Mouse (Mus musculus): Measurements from ENCODE around the gene Cdcp2. TPM values are rescaled to one million over a fixed set of nuclear protein-coding genes. Genes with fewer than 3 reads are reported as not detected.
"Not testable (repeated sequence)": the region's sequence is repeated elsewhere in the genome, so short reads cannot be mapped to it uniquely, and the experiment has no call there.

Gene Cdcp2
- total RNA-seq, 2 experiments from 2014 or later = not detected

DNA sequence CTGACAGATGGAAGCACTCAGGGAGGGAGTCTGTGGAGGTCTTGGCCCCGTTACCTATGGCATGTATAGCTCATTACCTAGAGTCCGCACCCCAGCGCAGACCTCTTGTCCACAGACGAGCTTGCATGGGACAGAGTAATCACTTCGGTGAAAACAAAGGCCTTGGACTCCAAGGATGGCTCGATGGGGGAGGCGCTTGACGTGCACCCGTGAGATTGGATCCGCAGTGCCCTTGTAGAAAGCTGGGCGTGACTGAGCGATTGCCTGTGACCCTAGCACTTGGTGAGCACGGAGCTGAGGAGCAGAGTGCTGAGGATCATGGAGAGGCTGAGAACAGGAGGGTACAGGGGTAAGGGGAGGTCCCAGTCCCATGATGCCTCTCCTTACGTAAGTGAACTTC lies 5.0 kb upstream of the Cdcp2 start:
- DNase-seq (ENCODE audit: low spot score in 2 of 2) = no peak

GRCm38 (mm10) chr4:107094484-107095187 lies 2.1 kb upstream of the Cdcp2 start:
- DNase-seq (ENCODE audit: low spot score in 2 of 2) = no peak

- DNase-seq (ENCODE audit: low spot score in 2 of 2) = no peak
Observed at GRCm38 (mm10) chr4:107096043-107096442, 648 bp upstream of the Cdcp2 start.

DNA sequence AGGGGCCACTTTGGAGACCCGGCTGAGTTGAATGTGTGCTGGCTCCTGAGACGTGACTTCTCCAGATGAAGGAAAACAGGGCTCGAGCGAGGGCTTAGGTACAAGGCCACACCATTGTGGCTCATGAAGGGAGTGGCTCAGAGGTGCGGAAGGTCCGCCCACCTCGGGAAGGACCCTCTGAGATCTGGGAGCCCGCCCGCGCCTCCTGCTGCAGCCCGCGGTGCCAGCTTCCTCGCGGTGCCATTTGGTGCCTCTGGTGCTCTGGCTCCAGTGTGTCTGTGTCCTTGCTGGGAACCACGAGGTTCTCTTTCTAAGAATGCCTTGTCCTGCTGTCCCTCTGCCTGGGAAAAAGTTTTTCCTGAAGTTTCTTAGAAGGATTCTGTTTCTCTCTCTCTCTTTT lies 1.2 kb downstream of the Cdcp2 start:
- DNase-seq (ENCODE audit: low spot score in 2 of 2) = no peak

GRCm38 (mm10) chr4:107098375-107098774 lies 1.7 kb downstream of the Cdcp2 start:
- no peak for DNase-seq (ENCODE audit: low spot score in 2 of 2)

DNA sequence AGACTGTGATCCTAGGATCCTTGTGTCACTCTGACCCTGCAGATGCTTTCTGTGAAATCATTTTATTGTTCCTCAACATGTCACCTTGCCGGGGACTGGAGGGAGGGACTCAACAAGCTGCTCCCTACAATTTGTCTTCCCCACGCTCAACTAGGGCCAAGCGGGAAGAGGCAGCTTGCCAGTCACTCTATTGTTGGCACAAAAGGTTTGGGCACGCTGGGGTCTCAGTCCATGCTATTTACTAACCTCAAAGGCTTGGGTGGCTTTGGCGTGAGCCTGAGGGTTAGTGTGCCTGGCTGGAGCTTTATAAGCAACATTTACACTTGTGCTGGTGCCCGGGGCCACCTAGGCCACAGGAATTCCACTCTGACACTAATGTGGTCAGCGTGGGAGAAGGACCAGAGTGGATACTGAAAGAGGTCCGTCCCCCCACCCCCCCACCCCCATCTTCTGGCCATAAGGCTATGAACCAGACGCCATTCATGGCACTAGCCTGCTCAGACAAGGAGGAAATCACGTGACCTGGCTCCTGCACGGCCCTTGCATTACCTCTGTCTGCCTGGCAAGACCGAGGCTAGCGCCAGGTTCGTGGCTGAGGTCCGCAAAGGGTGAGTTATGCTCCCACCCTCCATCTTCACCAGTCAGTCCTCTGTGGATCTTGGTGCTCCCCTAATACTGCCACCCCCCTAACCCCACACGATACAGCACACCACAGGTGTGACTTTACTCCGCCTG lies 2.3 kb downstream of the Cdcp2 start:
- DNase-seq (ENCODE audit: low spot score in 2 of 2) = no peak

DNA sequence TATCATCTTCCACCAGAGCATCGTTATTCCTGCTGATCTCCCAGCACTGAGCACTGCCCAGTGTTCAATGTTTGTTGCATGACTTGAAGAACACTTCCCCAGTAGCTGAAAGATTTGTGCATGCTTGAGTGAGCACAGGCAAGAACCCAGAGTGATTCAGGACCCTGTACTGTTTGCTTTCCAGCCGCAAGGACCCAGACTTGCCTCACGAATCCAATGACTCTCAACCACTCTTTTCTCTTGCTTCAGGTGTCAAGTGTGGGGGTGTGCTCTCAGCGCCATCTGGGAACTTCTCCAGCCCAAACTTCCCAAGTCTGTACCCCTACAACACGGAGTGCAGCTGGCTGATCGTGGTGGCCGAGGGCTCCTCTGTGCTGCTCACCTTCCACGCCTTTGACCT lies 5.5 kb downstream of the Cdcp2 start:
- DNase-seq (ENCODE audit: low spot score in 2 of 2) = no peak

DNA sequence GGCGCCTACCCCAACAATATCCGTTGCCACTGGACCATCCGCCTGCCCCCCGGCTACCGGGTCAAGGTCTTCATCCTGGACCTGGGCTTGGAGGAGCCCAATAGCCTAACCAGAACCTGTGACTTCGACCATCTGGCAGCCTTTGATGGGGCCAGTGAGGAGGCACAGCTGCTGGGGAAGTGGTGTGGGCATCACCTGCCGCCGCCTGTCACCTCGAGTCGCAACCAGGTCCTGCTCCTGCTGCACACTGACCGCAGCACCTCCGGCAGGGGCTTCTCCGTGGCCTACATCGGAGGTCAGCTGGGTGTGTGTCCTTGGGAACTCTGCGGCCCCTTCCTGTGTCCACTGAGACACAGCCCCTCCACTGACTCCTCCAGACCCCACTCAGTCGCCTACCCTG lies 10.1 kb downstream of the Cdcp2 start:
- no peak for DNase-seq (ENCODE audit: low spot score in 2 of 2)

DNA sequence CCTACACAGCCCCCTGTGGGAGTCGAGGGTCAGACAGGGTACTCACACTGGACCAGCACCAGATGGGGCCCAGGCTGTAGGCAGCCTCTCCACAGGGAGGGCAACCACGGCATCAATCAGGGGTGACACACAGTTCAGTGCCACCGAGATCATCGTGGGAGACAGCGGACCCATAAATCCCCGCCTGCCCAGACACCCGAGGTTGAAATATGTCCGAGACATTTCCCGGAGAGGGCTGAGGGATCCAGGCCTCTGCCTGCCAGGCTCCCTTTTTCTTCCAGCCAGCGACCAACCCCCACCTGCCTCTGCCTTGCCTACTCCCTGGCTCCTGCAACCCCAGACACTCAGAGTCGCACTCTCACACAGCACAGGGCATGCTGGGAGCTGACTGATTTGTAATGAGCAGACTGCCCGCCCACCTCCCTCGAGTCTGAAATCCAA lies 11.6 kb downstream of the Cdcp2 start:
- DNase-seq (ENCODE audit: low spot score in 2 of 2) = peak; percentile 25 to 58

DNA sequence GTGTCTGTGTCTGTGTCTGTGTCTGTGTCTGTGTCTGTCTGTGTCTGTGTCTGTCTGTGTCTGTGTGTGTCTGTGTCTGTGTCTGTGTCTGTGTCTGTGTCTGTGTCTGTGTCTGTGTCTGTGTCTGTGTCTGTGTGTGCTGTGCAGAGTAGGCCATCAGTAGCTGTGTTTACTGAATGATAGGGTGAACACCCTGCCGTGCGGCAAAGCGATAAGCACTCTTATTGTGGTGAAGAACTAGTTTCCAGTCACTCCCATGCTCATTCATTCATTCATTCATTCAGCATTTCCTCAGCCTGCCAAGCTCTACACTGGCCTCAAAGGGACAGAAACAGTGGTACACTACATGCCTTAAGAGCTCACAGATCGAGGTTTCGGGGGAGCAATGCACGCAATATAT lies 12.5 kb downstream of the Cdcp2 start:
- not testable (repeated sequence) for DNase-seq (ENCODE audit: low spot score in 2 of 2)

DNA sequence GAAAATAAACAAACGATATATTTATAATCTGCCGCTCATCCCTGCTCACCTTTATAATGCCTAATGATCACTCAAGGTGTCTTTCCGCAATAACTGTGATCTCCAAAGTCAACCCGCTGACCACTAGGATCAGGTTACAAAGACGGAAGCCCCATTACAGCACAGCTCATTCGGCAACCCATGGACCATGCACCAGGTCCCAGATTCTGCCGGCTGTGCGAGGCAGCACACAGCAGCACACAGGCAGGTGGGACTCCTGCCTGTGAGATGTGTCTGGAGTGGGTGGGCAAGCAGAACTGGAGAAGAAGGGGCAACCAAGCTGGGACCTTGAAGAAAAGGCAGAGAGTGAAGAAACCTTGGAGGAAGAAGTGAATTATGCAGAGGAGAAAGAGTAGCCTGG lies 17.6 kb downstream of the Cdcp2 start:
- no peak for DNase-seq (ENCODE audit: low spot score in 2 of 2)

- no peak for DNase-seq (ENCODE audit: low spot score in 2 of 2)
Observed at GRCm38 (mm10) chr4:107117741-107118385, 21.2 kb downstream of the Cdcp2 start.

DNA sequence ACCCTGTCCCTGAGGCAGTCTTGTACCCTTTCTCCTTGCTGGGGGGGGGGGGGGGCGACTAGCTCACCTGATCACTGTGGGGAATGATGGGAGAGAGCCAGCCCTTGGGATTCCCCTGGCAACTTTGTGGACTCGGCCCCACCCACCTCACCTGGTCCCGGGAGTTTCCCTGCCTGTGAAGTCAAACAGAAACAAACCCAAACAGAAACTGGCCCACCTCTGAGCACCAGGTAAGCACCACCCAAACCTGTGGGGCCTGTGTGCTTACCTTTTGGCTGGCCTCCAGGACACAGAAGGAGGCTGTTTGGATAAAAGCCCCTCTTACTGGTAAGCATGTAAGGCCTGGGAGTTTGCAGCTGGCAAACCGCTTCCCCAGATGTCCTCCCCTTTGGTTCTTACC lies 22.4 kb downstream of the Cdcp2 start:
- DNase-seq (ENCODE audit: low spot score in 2 of 2) = no peak

DNA sequence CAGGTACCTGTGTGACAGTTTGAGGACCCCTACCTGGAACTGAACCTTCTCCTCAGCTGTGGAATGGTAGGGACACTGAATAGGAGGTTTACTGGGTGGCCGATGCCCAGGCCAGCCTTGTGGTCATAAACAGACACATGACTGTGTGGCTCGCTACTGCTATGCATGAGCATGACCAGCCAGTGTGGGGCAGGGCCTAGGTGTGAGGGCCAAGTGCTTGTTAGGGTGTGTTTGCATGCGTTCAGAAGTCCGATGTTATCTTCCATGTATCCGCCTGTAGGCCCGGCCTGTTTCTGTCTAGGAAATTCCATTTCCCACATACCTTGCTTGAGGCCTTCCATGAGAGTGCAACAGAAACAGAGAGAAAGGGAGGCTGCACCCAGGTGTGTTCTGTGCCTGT lies 24.0 kb downstream of the Cdcp2 start:
- DNase-seq (ENCODE audit: low spot score in 2 of 2) = no peak

DNA sequence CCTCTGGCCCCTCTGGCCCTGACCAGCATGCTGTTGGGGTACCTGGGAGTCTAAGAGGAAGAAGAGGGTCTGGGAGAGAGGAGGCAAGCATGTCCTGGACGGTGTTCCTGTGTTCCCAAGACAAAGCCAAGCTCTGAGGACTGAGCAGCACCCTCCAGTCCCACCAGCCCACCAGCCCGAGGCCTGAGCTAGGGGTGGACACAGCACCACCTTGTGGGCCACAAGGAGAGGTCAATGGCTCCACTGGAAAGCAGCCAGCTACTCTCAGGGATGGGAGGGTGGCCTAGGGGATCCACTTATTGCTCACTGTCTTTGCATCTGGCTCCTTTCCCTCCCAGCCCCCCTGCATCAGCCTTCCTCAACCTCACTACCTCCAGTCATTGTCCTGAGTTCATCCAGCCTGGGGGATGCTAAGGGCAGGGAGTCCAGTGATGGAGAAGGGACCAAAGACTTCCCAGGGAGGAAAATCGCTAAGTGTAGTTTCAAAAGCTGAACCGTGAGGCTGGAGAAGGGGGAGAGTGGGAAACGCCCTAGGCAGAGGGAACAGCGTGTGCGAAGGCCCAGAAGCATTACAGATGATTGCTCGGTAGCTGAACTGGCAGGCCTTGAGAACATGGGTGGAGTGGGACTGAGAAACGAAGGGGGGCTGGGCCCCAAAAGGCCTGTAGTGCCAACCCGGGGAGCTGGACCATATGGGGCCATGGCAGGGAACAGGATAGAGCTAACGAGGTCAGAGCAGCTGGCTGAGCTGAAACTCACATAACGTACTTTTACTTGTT lies 24.7 kb downstream of the Cdcp2 start:
- no peak for DNase-seq (ENCODE audit: low spot score in 2 of 2)

- DNase-seq (ENCODE audit: low spot score in 2 of 2) = no peak
Observed at GRCm38 (mm10) chr4:107124376-107124775, 27.7 kb downstream of the Cdcp2 start.

- DNase-seq (ENCODE audit: low spot score in 2 of 2) = no peak
Observed at GRCm38 (mm10) chr4:107125101-107125500, 28.4 kb downstream of the Cdcp2 start.

DNA sequence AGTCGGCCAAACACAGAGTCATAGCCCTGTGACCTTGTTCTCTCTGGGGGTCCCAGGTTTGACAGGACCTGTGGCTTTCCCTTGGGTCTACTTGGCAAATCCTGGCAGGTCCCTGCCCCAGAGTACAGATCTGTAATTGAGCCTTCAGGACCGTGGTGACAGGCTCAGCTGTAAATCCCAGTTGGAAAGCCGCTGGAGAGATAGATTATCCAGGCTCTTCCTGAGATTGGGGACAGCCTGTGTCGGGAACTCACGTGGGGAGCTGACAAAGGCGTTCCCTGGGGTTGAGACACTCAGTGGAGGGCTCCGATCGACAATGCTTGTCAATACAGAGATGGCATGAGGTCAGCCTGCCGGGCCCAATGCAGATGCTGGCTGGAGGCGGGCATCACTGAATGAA lies 29.7 kb downstream of the Cdcp2 start:
- no peak for DNase-seq (ENCODE audit: low spot score in 2 of 2)

DNA sequence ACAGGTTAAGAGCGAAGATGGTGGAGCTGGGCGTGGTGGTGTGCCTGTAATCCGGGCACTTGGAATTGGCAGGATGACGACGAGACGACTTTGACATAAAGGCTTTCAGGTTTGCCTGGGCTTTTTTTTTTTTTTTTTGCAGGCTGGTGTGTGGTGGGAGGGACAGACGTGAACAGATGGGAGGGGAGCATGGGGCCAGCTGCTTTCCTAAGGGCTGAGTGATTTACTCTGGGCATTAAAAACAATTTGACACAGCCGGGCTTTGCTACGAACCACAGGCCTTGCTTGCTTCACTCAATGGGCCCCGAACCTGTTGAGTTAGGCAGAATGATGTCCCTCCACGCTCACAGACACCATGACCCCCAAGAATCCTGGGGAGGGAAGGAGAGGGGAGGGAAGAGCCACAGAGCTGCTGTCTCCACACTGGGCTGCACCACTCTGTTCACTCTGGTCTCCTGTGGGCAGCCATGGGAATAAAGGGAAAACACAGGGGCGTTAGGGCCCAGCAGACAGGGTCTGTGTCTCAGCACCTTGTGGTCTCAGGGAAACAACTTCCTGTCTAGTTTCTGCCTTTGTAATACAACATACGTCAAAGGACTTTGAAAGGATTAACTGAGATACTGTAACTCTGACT lies 30.3 kb downstream of the Cdcp2 start:
- no peak for DNase-seq (ENCODE audit: low spot score in 2 of 2)

DNA sequence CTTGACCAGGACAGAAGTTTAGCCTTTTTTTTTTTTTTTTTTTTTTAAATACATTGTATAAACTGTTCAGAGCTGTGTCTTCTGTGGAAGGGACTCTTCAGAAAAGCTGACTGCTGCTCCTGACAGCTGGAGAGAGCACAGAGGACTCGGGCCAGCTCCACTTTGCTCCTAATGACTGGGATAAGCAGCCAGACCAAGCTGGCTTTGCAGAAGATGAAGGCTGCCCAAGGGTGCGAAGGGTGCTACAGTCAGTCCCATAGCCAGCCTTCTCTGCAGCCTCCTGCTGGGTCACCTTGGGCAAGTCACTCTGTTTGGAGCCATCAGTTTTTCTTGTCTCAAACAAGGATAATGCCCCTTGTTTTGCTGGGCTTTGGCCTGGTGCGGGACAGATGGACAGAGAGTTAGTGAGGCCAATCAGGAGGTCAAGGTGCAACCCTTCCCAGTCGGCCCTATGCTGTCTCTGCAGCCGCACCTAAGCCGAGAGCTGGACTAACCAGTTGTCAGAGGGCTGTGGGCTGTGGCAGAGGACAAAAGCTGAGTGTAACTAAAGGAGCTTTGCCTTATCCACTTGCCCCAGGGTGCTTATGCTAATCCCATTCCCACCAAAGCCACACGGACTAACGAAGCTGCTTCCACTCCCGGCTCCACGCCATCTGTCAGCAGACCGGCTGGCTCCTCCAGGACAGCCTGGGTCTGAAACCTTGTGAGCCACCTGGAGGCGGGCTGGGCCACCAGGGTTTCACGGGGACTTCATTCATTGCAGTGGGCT lies 31.4 kb downstream of the Cdcp2 start:
- no peak for DNase-seq (ENCODE audit: low spot score in 2 of 2)
